Mouse (Mus musculus) megakaryocyte progenitor cell, adult 5-6 weeks (primary cell): ENCODE data around the gene Psmb7. TPM values are rescaled to one million over a fixed set of nuclear protein-coding genes. Genes with fewer than 3 reads are reported as not detected.

Experiments
- ATAC-seq: replicated peaks from 2 replicates; pipeline ENCODE4 v1.8.0; 2016; ENCODE audit warnings: mild to moderate bottlenecking, moderate TSS enrichment, inconsistent platforms; ENCODE audit not compliant: poor library complexity
- total RNA-seq, 2 experiments: library from RNA; stranded (forward) in 1 of 2; stranded (reverse) in 1 of 2; fragments of 157-497, 149-512 nt in 1 of 2; fragments of 200-1000 nt in 1 of 2; gene quantifications; 2 replicates each; pipeline versions ENCODE4 v1.2.3 to v1.2.4; 2015 to 2017

Gene Psmb7
- total RNA-seq, 2 experiments from 2014 or later = 251 to 310 TPM

DNA sequence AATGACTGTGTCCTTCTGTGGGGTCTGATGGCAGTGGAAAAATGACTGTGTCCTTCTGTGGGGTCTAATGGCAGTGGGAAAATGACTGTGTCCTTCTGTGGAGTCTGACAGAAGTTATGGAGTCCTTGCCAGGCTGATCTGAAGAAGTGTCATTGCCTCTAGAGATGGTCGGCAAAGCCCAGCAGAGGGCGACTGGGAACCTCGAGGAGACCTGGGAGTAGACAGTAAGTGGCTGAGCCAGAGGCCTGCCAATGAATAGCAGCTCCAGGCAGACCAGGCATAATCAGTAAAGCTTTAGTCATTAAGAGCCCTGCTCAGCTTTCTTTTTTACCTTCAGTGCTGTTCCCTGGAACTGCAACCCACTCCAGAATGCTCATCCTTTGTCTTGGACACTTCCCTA lies 2.0 kb upstream of the Psmb7 start:
- ATAC-seq = peak; percentile 79

DNA sequence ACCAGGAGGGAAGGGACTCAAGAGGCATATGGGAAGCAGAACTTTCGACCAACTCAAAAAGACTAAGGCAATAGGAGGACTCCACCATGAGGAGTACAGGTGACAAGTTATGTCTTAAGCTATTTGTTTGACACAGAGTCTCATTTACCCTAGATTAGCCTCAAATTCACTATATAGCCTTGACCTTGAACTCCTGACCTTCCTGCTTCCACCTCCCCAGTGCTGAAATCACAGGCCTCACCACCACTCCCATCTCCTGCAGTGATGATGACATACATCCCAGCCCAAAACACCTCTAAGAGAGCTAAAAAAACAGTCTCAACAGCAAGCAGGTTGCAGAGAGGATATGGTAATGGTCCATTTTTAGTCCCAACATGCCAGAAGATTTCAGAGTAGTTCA lies 2.1 kb downstream of the Psmb7 start:
- ATAC-seq = no peak

DNA sequence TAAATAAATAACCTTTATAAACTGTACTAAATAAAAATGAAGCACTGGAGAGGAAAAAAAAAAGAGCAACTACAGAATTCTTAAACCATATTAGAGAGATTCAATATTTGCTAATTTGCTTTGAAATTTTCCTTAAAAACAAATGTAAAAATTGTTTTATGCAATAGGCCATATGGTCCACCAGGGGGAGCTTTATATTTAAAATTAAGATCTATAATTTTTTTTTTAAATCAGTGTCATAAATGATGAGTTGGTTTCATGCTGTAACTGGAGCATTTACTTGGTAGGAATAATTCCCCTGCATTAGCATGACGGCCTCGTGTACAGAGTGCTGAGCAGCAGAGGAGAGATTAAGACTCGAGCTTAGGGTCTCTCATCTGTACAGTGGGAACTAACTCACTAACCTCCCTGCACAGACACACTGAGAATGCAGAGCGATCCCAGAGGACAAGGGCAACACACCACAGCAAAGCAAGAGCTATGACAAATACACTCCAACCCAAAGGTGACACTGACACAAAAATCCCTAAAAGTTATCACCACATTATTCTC lies 6.1 kb downstream of the Psmb7 start:
- ATAC-seq = 0 out of 2 replicates have a peak, but pooled peaks have one; percentile 34

DNA sequence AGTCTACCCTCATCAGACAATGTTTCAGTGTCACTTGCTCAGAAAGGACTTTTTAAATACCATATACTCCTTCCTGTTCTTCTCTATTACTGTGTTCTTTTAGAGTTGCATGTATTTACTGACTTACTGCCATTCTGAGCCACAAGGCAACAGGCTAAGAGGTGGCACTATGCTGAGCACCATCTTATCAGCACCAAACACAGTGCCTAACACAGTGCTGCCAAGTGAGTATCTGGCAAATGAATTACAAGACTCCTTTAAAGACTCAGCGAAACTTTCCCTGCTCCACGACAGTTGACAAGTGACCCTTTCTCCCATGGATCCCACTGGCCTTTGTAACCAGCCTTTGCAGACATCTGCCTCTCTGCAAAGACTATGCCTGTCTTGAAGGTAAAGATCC lies 13.3 kb downstream of the Psmb7 start:
- ATAC-seq = peak; percentile 74

DNA sequence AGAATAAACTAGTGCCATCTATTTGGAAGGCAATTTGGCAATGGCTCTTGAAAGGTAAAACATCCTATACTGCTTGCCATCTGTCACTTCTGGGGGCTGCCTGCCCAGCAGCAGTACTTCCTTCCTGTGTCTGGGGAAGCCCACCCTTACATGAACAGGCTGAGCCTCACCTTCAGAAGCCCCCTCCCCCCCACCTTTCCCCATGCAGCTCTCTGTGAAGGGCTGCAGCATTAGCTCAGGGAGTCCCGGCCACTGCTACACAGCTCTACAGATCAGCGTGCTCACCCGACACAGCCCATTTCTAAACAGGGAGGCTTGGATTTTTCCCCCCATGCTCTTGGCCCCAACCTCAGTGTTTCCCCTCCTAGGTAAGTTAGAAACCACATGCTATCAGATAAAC lies 14.4 kb downstream of the Psmb7 start:
- no peak for ATAC-seq

DNA sequence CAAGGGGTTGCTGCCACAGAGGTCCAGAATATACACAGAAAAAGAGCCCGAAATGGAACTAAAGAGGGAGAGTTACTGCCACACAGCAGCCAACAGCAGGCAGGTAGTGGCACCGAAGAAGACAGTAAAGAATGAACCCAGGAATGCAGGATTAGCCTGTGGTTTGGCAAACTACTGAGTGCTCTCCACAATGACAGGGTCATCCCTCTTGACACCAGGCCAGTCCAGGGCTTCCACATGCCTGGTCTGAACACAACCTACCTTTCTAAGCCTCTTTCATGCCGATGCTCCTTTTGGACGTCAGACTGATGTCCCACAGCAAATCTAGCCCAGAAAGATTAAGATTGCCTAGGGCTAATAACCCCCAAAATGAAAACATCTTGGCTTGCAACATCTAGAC lies 15.1 kb downstream of the Psmb7 start:
- ATAC-seq = no peak

DNA sequence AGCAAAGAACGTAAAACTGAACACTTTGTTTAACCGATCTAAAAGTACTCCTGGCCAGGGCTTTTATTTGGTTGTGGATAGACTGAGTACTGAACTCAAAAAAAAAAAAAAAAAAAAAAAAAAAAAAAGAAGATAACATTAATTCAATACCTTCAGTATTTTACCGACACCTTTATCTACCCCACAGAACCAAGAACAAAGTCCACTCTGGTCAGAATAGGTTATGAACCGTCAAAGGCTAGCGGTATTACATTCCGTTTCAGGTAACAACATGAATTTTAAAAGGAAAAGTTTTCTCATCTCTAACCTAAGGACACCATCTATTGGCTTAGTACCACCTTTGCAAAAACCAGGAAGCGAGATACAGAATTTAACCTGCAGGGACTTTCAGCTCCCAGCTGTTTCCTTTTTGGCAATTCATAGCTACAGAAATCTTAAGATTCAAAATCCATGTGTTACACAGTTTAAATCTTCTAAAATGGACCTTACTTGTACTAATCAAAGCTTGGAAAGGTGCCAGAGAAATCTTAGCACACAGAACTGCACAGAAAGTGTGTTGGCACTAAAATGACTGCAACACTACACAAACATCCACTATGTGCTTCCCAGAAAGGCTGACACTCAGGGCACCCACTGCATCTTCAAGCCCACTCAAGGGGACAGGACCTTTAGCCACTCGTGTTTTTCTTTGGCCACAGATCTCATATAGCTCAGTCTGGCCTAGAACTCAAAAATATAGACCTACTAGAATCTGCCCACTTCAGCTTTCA lies 19.9 kb downstream of the Psmb7 start:
- no peak for ATAC-seq

DNA sequence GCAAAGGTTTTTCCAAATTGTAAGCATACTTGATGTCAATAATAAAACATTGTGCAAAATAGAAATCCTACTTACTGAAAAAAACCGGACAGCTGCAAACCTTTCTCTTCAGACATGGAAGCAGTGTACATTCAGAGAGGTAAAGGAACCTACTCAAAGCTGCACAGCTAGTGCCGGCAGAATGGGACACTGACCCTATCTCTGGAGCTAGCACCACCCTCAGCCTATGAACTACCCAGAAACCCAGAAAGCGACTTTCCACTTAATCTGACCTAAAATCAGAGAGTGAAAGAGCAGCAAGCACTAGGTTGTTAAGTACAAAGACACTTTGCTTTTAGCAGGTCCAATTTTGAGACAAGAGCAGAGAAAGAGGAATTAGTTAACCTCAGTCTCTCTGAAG lies 20.5 kb downstream of the Psmb7 start:
- ATAC-seq = no peak

DNA sequence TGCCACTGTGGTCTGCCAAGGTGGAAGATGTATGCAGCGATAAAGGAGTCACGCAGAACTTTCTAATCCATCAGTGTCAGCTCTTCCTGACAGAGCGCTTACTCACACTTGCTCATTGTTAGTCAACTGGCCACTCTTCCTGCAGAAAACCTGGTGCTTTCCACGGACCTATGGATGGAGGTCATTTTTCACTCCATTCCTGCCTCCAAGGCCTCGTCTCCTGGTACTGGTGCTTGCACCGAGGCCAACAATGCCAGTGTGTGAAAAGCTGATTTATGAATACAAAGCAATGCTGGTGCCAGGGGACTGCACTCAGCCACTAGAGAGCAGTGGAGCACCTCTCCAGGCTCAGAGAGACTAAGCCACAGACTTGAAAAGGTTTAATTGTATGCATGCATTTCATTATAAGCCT lies 22.3 kb downstream of the Psmb7 start:
- 0 out of 2 replicates have a peak, but pooled peaks have one; percentile 20 for ATAC-seq

DNA sequence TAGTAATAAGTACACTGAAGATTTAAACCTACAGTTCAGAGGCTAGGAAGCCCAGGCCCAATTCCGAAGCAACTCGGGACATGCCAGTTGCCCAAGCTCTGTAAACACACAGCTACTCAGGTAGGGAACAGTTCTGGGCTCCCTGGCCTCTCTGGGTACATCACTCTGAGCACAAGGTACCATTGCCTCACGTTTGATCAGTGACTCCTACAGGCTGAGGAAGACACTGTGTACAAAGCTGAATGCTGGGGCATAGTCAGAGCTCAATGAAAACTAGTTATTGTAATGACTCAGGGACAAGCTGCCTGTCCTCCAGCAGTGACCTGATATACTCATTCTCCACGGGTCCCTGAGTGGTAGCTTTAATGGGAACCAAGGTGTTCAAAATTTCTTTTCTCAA lies 22.8 kb downstream of the Psmb7 start:
- ATAC-seq = no peak

DNA sequence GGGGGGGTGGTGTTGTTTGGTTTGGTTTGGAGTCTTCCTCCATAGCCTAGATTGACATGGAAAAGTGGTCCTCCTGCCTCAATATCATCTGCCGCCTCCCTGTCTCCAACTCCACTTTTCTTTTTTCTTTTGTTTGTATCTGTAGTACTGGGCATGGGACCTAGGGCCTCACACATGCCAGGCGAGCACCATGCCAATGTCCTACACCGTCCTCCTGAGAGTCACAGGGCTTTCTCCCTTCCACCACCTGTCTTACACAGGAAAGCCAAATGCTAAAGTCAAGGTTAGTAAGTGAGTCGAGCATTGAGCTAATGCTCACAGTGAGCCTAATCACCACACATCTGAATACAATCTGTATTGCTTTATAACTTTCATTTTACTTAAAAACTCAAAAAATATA lies 24.1 kb downstream of the Psmb7 start:
- no peak for ATAC-seq

DNA sequence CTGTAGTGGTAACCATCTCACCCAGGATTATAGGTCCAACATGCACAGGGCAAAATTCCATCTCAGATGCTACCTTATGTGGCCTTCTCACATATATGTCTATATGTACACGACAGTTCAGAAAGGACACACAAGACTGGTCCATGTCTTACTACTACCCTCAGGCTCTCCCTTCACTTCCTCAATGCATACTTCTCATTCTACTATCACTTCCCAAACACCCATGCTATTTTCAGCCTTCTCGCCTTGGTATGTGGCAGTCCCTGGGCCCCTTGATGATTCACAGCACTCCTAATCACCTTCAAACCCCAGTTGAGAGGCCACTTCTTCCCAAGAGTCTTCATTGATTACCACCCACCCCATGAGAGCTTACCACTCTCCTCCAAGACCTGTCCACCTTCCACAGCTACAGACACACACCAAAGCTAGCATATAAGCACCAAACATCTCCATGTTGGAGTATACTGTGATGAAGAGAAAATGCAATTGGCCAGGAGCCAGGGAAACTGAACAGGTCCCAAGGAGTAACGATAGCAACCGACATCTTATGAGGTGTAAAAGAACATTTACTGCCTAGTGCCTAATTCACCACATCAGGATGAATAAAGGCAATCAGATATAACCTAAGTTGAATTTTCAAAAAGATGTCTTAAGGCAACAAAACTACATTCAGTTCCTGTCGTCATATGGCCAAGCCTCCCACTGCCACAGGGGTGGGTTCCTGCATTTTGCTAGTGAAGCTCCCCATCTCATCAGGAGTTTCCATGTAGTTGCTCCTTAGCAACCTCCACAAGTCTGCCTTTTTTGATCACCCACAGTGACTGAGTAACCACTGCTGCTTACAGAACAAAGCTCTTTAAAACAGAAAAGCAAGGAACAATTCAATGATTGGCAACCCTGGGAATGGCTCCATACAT lies 26.7 kb downstream of the Psmb7 start:
- peak; percentile 40 for ATAC-seq

DNA sequence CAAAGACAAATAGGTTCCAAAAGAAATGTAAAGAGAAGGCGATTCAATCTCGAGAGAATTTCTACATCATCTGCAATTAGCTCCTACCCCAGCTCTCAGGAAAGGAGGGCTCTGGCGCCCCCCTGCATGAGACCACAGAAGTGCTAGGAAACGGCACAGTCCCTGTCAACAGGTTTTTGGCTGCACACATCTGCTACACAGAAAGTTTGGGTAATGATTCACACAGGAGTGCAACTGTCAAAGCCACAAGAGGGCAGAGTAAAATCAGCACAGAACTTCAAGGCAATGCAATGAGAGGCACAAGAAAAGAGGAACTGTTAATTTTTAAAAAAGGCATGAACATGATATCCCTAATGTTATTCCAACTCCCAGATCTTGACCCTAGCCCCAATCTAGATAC lies 27.8 kb downstream of the Psmb7 start:
- ATAC-seq = peak; percentile 87

DNA sequence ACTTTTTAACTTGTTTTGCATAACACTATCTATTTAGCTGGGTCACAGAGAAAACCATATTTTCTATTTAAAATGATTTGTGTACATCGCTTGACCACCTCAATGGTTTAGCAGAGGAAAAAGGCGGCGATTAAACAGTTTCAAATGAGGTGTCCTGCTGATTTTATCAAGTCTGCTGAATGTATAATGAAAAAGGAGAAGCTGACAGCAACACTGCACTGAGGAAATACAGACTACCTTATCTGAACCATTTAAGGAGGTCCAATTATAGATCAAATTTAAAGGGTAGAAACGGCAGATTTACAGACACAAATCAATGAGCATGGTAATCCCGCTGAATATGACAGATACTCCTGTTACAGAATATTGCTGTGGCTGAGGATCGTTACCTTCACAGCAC lies 29.4 kb downstream of the Psmb7 start:
- ATAC-seq = no peak

DNA sequence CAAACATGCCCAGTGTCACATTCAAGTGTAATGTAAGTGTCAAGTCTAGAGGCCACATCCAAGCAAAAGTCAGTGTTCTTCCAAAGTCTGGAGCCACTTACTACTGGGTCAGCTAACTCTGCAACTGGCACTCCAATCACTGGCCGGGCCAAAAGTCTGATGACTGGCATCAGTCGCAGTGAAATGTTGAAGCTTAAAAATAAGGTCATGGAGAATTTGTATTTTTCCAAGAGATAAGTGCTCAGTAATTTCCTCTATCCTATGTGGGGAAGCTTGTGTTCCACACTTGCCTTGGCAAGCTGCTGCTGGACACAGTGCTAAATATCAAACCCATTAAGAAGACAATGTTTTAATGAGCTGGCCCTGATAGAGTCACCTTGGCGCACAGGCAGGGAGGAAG lies 30.3 kb downstream of the Psmb7 start:
- ATAC-seq = no peak

DNA sequence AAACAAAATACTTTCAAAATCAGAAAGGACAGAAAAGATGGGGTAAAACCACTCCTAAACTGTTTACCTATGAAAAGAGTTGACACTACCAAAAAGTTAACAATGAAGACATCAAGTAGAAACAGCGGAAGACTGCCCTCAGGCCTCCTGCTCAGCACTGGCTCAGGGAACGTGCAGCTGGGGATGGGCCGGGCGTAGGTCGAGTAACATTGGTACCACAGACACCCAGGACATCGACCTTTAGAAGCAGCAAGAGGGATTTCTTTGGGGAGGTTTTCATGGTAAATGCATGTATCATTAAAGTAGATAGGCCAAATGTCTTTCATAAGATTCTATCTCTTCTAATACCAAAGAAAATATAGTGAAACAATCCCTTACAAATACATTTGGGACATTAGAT lies 31.3 kb downstream of the Psmb7 start:
- ATAC-seq = no peak

DNA sequence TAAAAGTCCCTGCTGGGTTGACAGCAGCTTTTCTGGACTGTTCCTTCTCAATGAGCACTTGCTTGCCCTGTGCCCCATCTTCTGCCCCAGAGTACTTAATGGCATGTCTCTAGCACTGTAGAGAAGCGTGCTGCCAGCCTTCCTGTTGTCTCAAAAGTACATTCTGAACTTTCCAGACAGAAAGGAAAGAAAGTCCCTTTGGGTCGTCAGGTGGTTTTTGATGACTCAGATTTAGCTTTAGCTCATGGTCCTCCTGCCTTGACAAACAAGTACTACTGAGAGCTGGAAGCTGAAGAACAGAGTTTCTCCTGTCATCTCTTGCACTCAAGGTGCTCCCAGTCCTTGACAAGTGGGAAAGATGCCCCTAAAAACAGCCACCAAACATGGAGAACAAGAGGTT lies 33.7 kb downstream of the Psmb7 start:
- ATAC-seq = no peak

DNA sequence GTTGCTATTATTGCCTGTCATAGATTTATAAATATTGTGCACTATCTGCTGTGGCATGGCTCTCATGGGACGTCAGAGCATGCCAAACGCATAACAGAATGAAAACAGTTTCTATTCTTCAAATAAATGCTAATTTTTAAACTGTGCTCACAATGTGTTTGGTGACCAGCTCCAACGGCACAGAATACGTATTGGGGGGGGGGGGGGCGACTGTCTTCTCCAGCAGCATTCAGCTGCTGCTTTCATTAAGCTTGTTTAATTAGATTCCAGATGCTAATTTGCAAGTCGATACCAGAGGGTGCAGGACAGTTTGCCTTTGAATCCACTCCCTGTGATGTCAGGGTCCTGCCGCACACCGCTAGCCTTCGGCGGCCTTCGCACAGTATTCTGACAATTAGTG lies 34.6 kb downstream of the Psmb7 start:
- no peak for ATAC-seq

DNA sequence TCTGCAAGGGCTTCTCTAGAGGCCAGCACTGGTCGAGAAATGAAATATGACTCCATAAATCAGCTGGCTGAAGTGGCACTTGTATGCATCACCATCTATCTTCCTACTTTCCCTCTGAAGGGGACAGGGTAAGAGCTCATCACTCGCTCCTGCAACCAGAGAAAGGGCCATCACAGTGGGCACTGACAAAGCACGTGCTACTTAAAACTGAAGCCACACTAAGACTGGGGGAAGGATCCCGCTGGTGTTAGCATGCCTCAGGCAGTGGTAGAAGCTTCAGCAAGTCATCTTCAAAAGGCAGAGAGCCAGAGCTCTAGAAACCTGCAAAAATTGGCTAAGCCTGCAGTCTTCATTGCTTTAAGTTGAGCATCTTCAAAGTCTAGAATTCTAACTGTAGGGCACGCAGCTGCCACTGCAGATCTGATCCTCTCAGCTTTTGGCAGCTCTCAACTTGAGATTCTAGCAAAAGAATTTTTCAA lies 35.0 kb downstream of the Psmb7 start:
- no peak for ATAC-seq

DNA sequence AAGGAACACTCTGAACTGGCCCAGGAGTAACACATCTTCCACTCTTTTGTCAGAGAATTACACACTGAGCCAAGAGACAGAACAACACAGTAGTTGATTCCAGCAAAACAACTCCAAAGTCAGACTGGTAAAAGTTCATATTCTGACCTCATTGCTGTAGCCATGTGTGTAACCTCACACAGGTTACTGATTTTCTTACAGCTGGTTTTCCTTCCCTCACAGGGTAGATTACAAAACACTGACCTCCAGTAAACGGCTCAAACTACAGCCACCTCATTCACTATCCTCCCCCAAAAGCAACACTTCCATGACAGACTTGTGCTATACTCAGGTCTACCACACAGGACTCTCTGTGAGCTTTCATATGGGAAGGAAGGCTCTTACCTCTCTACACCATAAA lies 36.2 kb downstream of the Psmb7 start:
- 0 out of 2 replicates have a peak, but pooled peaks have one; percentile 14 for ATAC-seq

DNA sequence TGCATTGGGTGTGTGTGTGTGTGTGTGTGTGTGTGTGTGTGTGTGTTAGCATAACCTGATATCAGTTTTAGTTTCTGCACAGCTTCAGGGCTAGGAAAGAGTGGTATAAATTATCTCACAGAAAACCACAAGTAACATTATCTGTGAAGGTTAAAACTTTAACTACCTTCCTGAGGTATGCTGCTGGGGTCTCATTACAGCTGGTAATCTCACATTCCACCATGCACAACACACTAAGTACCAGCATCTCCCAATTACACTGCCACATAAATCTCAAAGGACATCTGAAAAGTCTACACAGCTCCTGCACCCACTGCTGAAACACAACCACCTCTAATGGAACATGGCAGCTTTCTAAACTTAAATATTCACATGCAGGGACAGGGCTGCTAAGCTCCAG lies 43.0 kb downstream of the Psmb7 start:
- peak; percentile 34 for ATAC-seq

DNA sequence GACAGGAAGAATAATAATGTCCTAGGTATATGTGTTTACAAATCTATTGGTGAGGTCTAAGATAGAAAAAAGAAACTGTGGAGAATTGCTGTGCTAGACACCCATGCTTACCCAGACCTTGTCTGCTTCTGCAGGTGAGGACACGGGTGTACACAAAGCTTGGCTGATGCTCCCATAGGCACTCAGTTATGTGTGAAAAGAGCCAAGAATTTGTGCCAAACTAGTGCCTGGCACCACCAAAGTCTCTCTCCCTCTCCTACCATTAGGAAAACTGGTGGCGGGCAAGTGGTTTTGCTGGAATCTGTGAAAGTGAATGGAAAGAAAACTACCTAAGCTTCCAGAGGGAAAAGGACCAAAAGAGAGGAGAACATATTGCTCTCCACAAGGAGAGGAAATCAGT lies 45.5 kb downstream of the Psmb7 start:
- ATAC-seq = no peak
